Mouse (Mus musculus) c-Kit-positive CD71-positive TER-119-negative erythroid progenitor cells, embryonic 14.5 days (primary cell): ENCODE measurements at regions not wholly inside any gene's neighbourhood (a gene's known extent, or its start where the extent isn't known, plus 50 kb on each side); places are given as distances from the start of the nearest gene placed in this dataset.

Source experiments
- DNase-seq: peaks from one replicate; pipeline ENCODE4 v3.0.0-alpha.2; 2013; ENCODE audit warnings: low read depth

DNA sequence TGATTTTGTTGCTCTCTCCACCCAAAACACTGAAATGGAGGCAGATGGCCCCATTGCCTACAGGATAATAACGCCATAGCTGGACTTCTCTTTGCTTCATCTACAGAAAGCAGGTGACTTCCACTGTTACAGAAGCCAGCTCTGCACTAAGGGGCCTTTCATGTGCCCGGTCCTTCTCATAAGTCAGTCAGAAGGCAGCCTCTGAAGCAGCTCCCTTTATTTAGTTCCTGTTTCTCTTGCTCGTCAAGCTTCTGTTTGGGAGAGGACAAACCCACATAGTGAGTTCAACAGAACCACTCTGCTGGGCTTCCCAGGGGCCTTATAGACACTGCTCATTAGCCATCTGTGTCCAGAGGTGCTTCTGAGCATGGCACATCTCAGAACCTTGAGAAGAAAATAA is 205.1 kb upstream of the Hhip start:
- DNase-seq = no peak

- DNase-seq = no peak
These were observed 195.7 kb upstream of the Hhip start for GRCm38 (mm10) chr8:80253541-80253940.

DNA sequence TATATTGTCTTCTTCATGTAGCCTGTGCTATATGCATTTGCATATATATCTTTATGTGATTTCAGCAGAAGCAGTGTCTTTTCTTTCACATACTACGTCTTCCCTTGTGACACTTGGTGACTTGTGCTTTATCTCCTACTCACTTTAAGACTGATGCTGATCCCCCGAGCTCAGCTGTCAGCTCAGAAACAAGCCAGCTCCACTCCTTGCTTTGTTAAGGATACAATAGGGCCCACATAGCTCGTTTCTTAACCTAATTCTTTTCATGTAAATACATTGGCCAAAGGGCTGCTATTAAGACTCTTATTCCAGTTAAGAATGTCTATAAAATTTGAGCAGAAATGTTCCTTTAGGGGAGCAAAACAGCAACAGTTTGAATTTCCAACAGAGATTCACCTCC is 193.8 kb upstream of the Hhip start:
- DNase-seq = no peak

DNA sequence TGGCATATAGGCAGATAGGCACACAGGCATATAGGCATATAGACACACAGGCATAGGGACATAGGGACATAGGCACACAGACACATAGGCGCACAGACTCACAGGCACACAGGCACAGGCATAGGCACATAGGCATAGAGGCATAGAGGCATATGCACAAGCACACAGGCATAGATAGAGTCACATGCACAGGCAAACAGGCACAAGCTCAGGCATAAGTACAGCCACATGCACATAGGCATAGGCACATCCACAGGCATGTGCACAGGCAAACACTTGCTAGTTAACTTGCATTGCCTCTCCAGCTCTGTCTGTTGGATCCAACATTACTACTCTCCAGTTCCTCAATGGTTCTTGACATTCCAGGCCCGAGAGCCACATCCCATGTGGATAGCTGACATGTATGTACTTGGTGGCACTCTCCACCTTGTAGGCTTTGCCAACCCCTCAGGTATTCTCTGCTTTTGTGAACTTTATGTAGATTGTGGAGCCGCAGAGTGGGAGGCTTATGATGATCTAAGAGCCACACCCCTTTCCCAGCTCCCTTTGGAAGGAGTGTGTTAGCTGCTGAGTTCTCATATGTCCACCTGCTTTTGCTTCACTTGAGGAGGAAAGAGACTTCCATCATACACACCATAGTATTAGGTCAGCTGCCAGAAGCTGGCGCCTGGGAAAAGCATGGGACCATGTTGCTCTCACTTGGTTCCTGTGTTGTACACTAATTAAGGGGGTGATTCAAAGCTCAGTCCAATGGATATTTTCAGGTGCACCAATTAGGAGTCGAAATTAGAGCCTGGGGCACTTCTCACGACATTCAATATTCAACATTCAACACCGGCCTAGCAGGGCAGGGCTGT is 192.7 kb upstream of the Hhip start:
- no peak for DNase-seq

DNA sequence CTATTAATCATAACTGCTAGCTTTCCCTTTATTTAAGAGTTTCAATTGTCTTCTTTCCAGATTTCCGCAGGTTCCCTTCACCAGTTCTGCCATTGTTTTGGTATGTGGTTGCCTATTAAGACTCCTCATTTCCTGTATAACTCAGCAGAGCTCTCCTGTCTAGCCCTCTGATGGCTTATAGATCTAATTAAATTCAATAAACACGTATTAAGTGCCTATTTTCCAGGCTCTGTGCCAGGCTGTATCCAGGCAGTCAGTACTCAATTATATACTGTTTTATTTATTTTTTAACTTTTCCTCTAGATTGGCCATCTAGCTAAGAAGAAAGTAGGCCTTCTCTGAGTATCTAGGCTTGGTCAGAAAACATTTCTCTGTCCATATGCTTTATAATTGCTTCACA is 192.0 kb upstream of the Hhip start:
- no peak for DNase-seq

GRCm38 (mm10) chr8:80239879-80240278 is 182.1 kb upstream of the Hhip start:
- no peak for DNase-seq

GRCm38 (mm10) chr8:80210361-80210760 is 152.6 kb upstream of the Hhip start:
- DNase-seq = no peak

DNA sequence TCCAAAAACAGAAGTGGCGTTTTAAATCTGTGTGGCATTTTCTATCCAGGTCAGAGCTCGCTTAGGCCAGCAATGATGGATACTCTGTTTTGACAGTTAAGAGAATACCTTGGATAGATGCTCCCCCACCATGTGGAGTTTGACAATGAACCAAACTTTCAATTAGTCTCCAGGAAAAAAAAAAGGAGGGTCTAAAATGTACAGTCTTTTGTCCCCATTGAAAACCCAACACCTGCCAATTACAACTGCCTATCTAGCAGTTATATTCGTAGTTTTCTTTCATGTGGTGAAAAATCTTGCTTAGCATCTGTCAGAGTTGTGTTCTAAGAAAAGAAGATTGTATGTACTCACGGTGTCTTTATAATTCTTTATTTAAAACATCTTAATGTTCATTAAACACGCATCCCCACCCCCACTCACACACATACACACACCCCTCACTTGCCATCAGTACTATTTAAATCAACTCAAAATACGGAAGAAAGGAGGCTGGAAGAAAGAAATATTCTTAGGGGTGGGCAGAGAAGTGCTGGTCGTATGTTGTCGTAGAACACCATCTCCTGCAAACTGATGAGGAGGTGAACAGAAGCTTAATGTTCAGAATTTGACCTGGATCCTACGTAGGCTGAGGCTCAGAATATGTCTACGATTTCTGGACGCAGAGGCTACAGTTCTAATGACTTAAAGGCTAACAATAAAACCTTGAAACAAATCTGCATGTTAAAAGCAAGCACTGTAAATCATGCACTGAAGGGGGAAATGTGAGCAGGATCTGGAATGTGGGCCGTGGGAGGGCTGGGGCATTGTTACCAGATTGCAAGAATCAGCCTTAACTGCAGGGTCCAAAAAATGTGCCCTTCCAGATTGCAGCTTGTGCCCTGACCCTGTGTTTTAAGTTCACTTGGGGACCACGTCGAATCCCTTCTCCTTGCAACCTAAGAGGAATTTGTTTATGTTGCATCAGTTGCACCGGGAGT is 147.2 kb upstream of the Hhip start:
- no peak for DNase-seq

- DNase-seq = no peak
These were observed 146.2 kb upstream of the Hhip start for GRCm38 (mm10) chr8:80203769-80204677.

DNA sequence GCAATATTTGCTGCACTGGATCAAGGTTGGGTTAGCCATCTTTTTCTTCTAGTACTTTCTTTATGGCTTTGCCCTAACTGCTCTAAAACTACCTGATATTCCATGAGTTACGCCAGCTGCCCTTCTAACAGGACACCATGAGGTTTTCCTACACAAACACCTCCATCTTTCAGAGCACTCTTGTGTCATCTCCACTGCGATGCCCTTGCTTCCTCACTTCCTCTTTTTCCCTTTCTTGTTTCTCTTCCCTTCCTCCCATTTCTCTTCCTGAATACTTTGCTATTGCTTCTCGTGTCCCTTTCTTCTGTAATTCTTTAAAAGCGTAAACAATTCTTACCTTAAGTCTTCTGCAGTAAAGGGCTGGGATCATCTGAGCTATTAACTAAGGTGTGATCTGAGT is 139.9 kb upstream of the Hhip start:
- no peak for DNase-seq

GRCm38 (mm10) chr8:80190510-80190908 is 132.7 kb upstream of the Hhip start:
- no peak for DNase-seq

DNA sequence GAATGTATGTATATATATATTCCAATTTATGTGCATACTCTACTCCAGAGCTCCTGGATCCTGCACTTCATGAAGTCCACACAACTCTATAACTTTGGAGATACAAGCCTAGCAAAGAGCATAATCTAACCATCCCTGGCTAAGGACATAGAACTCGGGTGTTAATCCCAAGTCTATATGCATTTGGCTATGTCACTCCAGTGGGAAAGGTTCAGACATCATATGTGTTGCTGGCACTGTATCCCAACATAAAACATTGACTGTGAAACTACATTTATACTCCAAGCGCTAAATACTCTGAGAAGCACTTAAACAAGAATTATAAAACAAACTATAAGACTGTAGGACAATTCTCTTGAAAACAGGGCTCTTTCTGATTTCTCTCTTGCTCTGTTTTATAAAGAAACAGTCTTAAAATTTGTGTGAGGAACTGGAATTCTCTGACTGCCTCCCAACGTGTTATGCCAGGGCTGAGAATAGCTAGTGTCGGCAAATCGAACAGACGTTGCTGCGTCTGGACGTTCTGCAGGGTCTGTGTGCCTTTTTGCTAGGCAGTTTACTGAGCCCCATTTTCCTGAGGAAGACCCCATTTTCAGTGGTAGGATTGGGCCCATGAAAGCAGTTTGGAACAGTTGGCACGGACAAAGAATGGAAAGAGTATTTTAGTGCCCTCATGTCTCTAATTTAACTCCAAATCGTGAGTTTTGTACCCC is 132.1 kb upstream of the Hhip start:
- DNase-seq = no peak

DNA sequence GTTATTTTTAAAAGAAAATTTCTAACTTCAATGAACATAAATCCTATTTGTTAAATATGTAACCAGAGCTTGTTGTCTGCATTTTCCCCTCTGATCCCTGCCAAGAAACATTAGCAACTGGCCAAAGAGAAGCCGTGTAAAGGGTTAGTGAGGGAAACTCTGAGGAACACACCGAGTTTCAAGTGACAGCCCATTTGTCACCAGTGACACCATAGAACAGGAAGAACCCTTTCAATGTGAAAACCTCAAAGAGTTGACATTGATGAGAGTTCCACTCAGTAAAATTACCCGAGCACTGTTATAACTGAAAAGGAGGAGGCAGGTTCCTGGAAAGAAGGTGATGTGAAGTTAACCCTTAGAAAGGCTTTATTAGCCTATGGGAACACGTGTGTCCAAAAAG is 127.5 kb upstream of the Hhip start:
- DNase-seq = no peak

DNA sequence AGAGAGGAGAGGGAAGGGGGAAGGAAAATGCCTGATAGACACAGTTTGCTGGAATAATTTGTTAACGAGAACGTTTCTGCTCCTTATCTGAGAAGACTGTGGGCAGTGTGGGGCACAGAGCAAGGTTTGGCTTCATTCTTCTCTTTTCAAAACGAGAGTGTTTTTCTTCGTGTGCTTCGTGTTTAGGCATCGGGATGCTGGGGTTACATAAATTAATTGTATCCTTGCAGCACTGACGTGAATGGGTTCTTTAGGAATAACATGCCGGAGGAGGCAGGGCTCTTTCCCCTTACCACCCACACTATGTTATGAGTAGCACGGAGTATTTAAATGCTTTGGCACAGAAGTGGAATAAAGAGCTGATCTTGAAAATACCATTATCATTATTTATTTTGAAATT is 110.9 kb upstream of the Hhip start:
- DNase-seq = no peak

DNA sequence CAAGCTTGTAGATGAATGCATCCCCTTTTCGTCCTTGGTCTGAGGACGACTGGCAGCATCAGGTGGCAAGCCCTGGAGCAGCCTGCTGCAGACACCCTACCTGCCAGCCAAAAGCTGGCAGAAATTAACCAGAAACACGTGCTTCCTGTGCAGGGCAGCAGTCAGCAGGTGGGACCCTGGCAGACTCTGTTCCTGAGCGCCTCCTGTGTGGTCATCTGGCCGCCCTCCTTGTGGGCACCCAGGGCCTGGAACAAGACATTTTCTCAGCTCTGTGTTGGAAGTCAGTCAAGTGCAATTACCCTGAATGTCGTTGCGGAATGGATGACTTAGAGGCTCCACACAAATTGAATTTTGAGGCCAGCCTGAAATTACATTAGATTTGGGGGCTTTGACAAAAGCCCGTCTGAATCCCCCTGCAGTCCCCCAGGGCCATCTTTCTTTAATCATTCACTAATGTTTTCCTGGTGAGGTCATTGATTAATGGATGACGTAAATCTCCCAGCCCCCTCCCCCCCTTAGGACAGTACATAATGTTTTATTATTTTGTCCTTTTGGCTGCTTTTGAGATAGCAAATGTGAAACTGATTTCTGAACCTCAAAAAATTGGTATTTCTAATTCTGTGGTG is 91.8 kb upstream of the Hhip start:
- no peak for DNase-seq

- DNase-seq = no peak
These were observed 90.1 kb upstream of the Hhip start for GRCm38 (mm10) chr8:80147929-80148328.

DNA sequence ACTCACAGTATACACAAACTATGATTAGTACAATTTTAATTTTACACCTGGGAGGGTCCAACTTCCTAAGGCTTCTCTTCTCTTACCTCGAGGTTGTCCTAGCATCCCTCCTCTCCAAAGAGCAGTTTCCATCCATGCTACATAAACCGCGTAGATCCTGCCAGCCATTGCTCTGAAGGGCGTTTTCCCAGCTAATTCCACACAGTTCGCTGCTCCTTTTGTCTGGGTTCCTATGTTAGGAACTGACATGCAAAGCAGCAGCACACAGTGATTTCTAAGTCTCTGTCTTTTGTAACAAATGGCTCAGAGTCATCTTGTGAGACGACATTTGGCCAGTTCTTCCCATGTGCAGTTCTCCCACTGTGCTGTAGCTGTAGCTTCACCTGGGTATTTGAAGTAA is 80.7 kb upstream of the Hhip start:
- DNase-seq = no peak

- DNase-seq = no peak
These were observed 62.7 kb upstream of the Hhip start for GRCm38 (mm10) chr8:80120378-80120965.

DNA sequence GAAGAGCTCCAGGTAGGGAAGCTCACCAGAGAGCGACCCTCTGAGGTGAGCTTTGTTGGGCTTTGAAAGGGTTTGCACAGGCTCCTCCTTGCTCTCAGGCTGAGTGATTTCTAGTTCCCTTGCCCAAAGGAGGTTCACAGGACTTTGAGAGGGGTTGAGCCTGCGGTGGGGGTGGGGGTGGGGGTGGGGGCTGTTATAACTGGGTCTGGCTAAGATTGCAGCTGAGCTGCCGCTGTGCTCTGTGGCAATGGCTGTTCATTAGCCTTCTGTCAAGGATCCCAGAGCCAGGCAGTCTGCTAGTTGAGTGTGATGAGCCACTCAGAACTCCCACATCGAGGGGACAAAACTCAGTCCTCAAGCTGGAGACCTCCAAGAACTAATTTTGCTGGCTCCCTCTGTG is 59.5 kb upstream of the Hhip start:
- no peak for DNase-seq
